Mouse (Mus musculus) CD4-positive helper T cell, adult 2 months (primary cell): ENCODE measurements around the gene Hsp90b1.
"Not testable (repeated sequence)": the region's sequence is repeated elsewhere in the genome, so short reads cannot be mapped to it uniquely, and the experiment has no call there.

ENCODE experiments used
- DNase-seq: peaks from one replicate; pipeline ENCODE4 v3.0.0-alpha.2; 2012; ENCODE audit warnings: low read depth, missing footprints, low spot score

The Hsp90b1 gene

GRCm38 (mm10) chr10:86705318-86705921 lies at the start of gene Hsp90b1, which contains the start of gene Ttc41:
Gene Hsp90b1, minus strand, starts transcription at chr10:86705509.
Gene Ttc41, plus strand, starts transcription at chr10:86705811.
- peak; percentile 99 for DNase-seq

- DNase-seq: no peak
Measured at GRCm38 (mm10) chr10:86744306-86744705, 39.0 kb upstream of the Hsp90b1 start.

- no peak for DNase-seq
Measured at GRCm38 (mm10) chr10:86742918-86743317, 37.6 kb upstream of the Hsp90b1 start.

GRCm38 (mm10) chr10:86735036-86735435 lies 29.7 kb upstream of the Hsp90b1 start:
- peak; percentile 18 for DNase-seq

GRCm38 (mm10) chr10:86731500-86731863 lies 26.2 kb upstream of the Hsp90b1 start:
- no peak for DNase-seq

- DNase-seq: peak; percentile 82
Measured at GRCm38 (mm10) chr10:86730823-86731499, 25.7 kb upstream of the Hsp90b1 start.

- DNase-seq: peak; percentile 14
Measured at GRCm38 (mm10) chr10:86728176-86728575, 22.9 kb upstream of the Hsp90b1 start.

GRCm38 (mm10) chr10:86727548-86727980 lies 22.3 kb upstream of the Hsp90b1 start:
- DNase-seq: peak; percentile 88

- DNase-seq: no peak
Measured at GRCm38 (mm10) chr10:86712156-86712555, 6.8 kb upstream of the Hsp90b1 start.

- no peak for DNase-seq
Measured at GRCm38 (mm10) chr10:86707134-86707533, 1.8 kb upstream of the Hsp90b1 start.

GRCm38 (mm10) chr10:86705922-86706752 lies 828 bp upstream of the Hsp90b1 start:
- DNase-seq: peak; percentile 95

- peak; percentile 26 for DNase-seq
Measured at GRCm38 (mm10) chr10:86704589-86705191, 619 bp downstream of the Hsp90b1 start.

- DNase-seq: peak; percentile 28
Measured at GRCm38 (mm10) chr10:86704141-86704540, 1.2 kb downstream of the Hsp90b1 start.

- DNase-seq: no peak
Measured at GRCm38 (mm10) chr10:86703375-86703774, 1.9 kb downstream of the Hsp90b1 start.

- no peak for DNase-seq
Measured at GRCm38 (mm10) chr10:86702312-86702920, 2.9 kb downstream of the Hsp90b1 start.

- no peak for DNase-seq
Measured at GRCm38 (mm10) chr10:86700973-86701372, 4.3 kb downstream of the Hsp90b1 start.

GRCm38 (mm10) chr10:86700251-86700650 lies 5.1 kb downstream of the Hsp90b1 start:
- no peak for DNase-seq

- DNase-seq: peak; percentile 30
Measured at GRCm38 (mm10) chr10:86686017-86686360, 19.3 kb downstream of the Hsp90b1 start.

GRCm38 (mm10) chr10:86685179-86686016 lies 19.9 kb downstream of the Hsp90b1 start:
- peak; percentile 88 for DNase-seq

GRCm38 (mm10) chr10:86684797-86685178 lies 20.5 kb downstream of the Hsp90b1 start:
- not testable (repeated sequence) for DNase-seq

GRCm38 (mm10) chr10:86670550-86670949 lies 34.8 kb downstream of the Hsp90b1 start:
- DNase-seq: not testable (repeated sequence)
